Mouse (Mus musculus) limb, embryonic 13.5 days (tissue): Measurements from ENCODE around the gene Cyb5d1. TPM values are rescaled to one million over a fixed set of nuclear protein-coding genes. Genes with fewer than 3 reads are reported as not detected.
"Not testable (repeated sequence)": the region's sequence is repeated elsewhere in the genome, so short reads cannot be mapped to it uniquely, and the experiment has no call there.

Experiments
- ATAC-seq: fragments of 200-750 bp; cut with Nextera tagmentation; 2 replicates; pipeline ENCODE4 v1.8.0; 2017; ENCODE audit warnings: low read depth, moderate number of reproducible peaks, moderate TSS enrichment; ENCODE audit not compliant: low FRiP score
- H3K27ac ChIP-seq: fragments of 300-500 bp; sonication (generic); 2 replicates; pipeline ENCODE4 v1.5.1; 2015; ENCODE audit warnings: inconsistent platforms, mild to moderate bottlenecking, moderate library complexity
- H3K27me3 ChIP-seq: fragments of 300-500 bp; sonication (generic); 2 replicates; pipeline ENCODE4 v1.6.1; 2015; ENCODE audit warnings: mild to moderate bottlenecking, inconsistent platforms
- H3K36me3 ChIP-seq: fragments of 300-500 bp; sonication (generic); 2 replicates; pipeline ENCODE4 v1.6.1; 2015; ENCODE audit warnings: inconsistent platforms, mild to moderate bottlenecking, moderate library complexity
- H3K4me1 ChIP-seq: fragments of 300-500 bp; sonication (generic); 2 replicates; pipeline ENCODE4 v1.6.1; 2015; ENCODE audit warnings: inconsistent platforms
- H3K4me2 ChIP-seq: fragments of 300-500 bp; sonication (generic); replicated peaks from 2 replicates; pipeline ENCODE4 v1.6.1; 2015; ENCODE audit warnings: inconsistent platforms, mild to moderate bottlenecking, moderate library complexity
- H3K4me3 ChIP-seq: fragments of 300-500 bp; sonication (generic); 2 replicates; pipeline ENCODE4 v1.5.1; 2015; ENCODE audit warnings: moderate library complexity, mild to moderate bottlenecking, inconsistent platforms
- H3K9ac ChIP-seq: fragments of 300-500 bp; sonication (generic); 2 replicates; pipeline ENCODE4 v1.6.1; 2015; ENCODE audit warnings: mild to moderate bottlenecking, inconsistent platforms
- H3K9me3 ChIP-seq: fragments of 300-500 bp; sonication (generic); 2 replicates; pipeline ENCODE4 v1.6.1; 2016; ENCODE audit warnings: inconsistent platforms
- WGBS: fragments of 180-500 bp; shearing (Covaris S2); methylation state at CpG from one replicate; pipeline ENCODE4 v1.1.7; 2015; 5-methylcytosine and 5-hydroxymethylcytosine counted together
- polyA plus RNA-seq: library from polyadenylated mRNA; unstranded; fragments of >200 nt; fragmentation: Nextera tagmentation; extraction: Ambion mirVana; gene quantifications from 2 replicates; pipeline ENCODE4 v1.2.1, GENCODE M21; 2015

The Cyb5d1 gene
- 35.6 and 38.1 TPM in 2 replicates for polyA plus RNA-seq

GRCm38 (mm10) chr11:69395235-69395633, at the start of gene Cyb5d1, which contains the start of gene Naa38:
Gene Cyb5d1, minus strand, starts transcription at chr11:69395631.
Gene Naa38, plus strand, starts transcription at chr11:69395487.
- H3K27ac ChIP-seq: peak within 1 kb of the TSS; percentile 96
- not testable (repeated sequence) for H3K27me3 ChIP-seq, H3K9me3 ChIP-seq
- peaks cover 14% of the 10 kb centered on the region for H3K36me3 ChIP-seq
- H3K4me1 ChIP-seq: peaks cover 44% of the 10 kb centered on the region
- H3K4me3 ChIP-seq: peak within 1 kb of the TSS; percentile 66
- peak within 1 kb of the TSS; percentile 85 for H3K9ac ChIP-seq
- ATAC-seq: peak; percentile 71
- WGBS: under 1% methylated on average over 24 of the region's 24 CpGs
- peak within 1 kb of the TSS; percentile 87 for H3K4me2 ChIP-seq

- Histone ChIP-seq H3K4me2 (no peak overlapping the region), H3K27ac (no peak overlapping the region), H3K27me3 (no peaks in the 10 kb centered on the region), H3K4me1 (no peaks in the 10 kb centered on the region), H3K9ac (no peak overlapping the region), H3K9me3 (0 out of 2 replicates have a peak, but pooled peaks cover 6% of the 10 kb centered on the region), H3K4me3 (no peak overlapping the region), H3K36me3 (no peaks in the 10 kb centered on the region)
- ATAC-seq: no peak
- whole genome bisulfite sequencing: 37% methylated on average over 5 of the region's 5 CpGs
Measured at GRCm38 (mm10) chr11:69443328-69443727, 47.9 kb upstream of the Cyb5d1 start.

- H3K4me1 ChIP-seq: peaks cover 5% of the 10 kb centered on the region
- H3K9me3 ChIP-seq: no peaks in the 10 kb centered on the region
- ATAC-seq: no peak
- H3K9ac ChIP-seq: no peak overlapping the region
- no peak overlapping the region for H3K4me2 ChIP-seq
- H3K4me3 ChIP-seq: no peak overlapping the region
- H3K27ac ChIP-seq: no peak overlapping the region
- H3K27me3 ChIP-seq: no peaks in the 10 kb centered on the region
- WGBS: 31% methylated on average over 3 of the region's 3 CpGs
- no peaks in the 10 kb centered on the region for H3K36me3 ChIP-seq
Measured at GRCm38 (mm10) chr11:69437291-69437690, 41.9 kb upstream of the Cyb5d1 start.

- Histone ChIP-seq H3K36me3 (no peaks in the 10 kb centered on the region), H3K9me3 (no peaks in the 10 kb centered on the region), H3K4me1 (peaks cover 19% of the 10 kb centered on the region), H3K27me3 (no peaks in the 10 kb centered on the region), H3K9ac (no peak overlapping the region), H3K4me2 (no peak overlapping the region), H3K4me3 (no peak overlapping the region), H3K27ac (no peak overlapping the region)
- WGBS: 53% methylated on average over 6 of the region's 6 CpGs
- no peak for ATAC-seq
Measured at GRCm38 (mm10) chr11:69433189-69433588, 37.8 kb upstream of the Cyb5d1 start.

- Histone ChIP-seq H3K36me3 (no peaks in the 10 kb centered on the region), H3K27me3 (no peaks in the 10 kb centered on the region), H3K9me3 (no peaks in the 10 kb centered on the region), H3K9ac (no peak overlapping the region), H3K27ac (no peak overlapping the region), H3K4me1 (peaks cover 19% of the 10 kb centered on the region), H3K4me2 (no peak overlapping the region), H3K4me3 (no peak overlapping the region)
- ATAC-seq: 0 out of 2 replicates have a peak, but pooled peaks have one; percentile 12
- WGBS: 65% methylated on average over 11 of the region's 11 CpGs
Measured at GRCm38 (mm10) chr11:69432640-69432982, 37.2 kb upstream of the Cyb5d1 start.

GRCm38 (mm10) chr11:69431829-69432639, 36.6 kb upstream of the Cyb5d1 start:
- Histone ChIP-seq H3K27ac (no peak overlapping the region), H3K27me3 (no peaks in the 10 kb centered on the region), H3K4me2 (peak overlapping the region; percentile 32), H3K9me3 (no peaks in the 10 kb centered on the region), H3K36me3 (no peaks in the 10 kb centered on the region), H3K4me3 (no peak overlapping the region), H3K4me1 (peaks cover 19% of the 10 kb centered on the region), H3K9ac (no peak overlapping the region)
- WGBS: 32% methylated on average over 11 of the region's 11 CpGs
- peak; percentile 70; the same call in 1 of the 2 replicates for ATAC-seq

- no peaks in the 10 kb centered on the region for H3K9me3 ChIP-seq
- ATAC-seq: no peak
- H3K4me1 ChIP-seq: peaks cover 19% of the 10 kb centered on the region
- H3K9ac ChIP-seq: no peak overlapping the region
- 85% methylated on average over 15 of the region's 15 CpGs for WGBS
- H3K36me3 ChIP-seq: no peaks in the 10 kb centered on the region
- H3K4me3 ChIP-seq: no peak overlapping the region
- H3K27ac ChIP-seq: no peak overlapping the region
- H3K27me3 ChIP-seq: 0 out of 2 replicates have a peak, but pooled peaks cover 2% of the 10 kb centered on the region
- no peak overlapping the region for H3K4me2 ChIP-seq
Measured at GRCm38 (mm10) chr11:69430631-69431030, 35.2 kb upstream of the Cyb5d1 start.

GRCm38 (mm10) chr11:69429313-69429712, 33.9 kb upstream of the Cyb5d1 start:
- no peak overlapping the region; the same call in 1 of the 2 replicates for H3K9ac ChIP-seq
- WGBS: 31% methylated on average over 2 of the region's 2 CpGs
- no peak overlapping the region; the same call in 1 of the 2 replicates for H3K27ac ChIP-seq

GRCm38 (mm10) chr11:69428751-69429150, 33.3 kb upstream of the Cyb5d1 start:
- H3K4me2 ChIP-seq: no peak overlapping the region
- H3K4me3 ChIP-seq: no peak overlapping the region
- no peaks in the 10 kb centered on the region for H3K36me3 ChIP-seq
- H3K27ac ChIP-seq: no peak overlapping the region; the same call in 1 of the 2 replicates
- 22% methylated on average over 4 of the region's 4 CpGs for WGBS
- peaks cover 19% of the 10 kb centered on the region for H3K4me1 ChIP-seq
- 0 out of 2 replicates have a peak, but pooled peaks cover 5% of the 10 kb centered on the region for H3K27me3 ChIP-seq
- no peak for ATAC-seq
- H3K9me3 ChIP-seq: no peaks in the 10 kb centered on the region
- H3K9ac ChIP-seq: no peak overlapping the region

More at GRCm38 (mm10) chr11:69429313-69429712, 33.9 kb upstream of the Cyb5d1 start:
- no peak for ATAC-seq
- no peaks in the 10 kb centered on the region for H3K9me3 ChIP-seq
- peak overlapping the region; percentile 4; the same call in 1 of the 2 replicates for H3K4me2 ChIP-seq
- no peaks in the 10 kb centered on the region for H3K36me3 ChIP-seq
- H3K4me3 ChIP-seq: no peak overlapping the region
- H3K4me1 ChIP-seq: peaks cover 19% of the 10 kb centered on the region
- H3K27me3 ChIP-seq: 0 out of 2 replicates have a peak, but pooled peaks cover 2% of the 10 kb centered on the region

GRCm38 (mm10) chr11:69426246-69426645, 30.8 kb upstream of the Cyb5d1 start:
- H3K36me3 ChIP-seq: no peaks in the 10 kb centered on the region
- no peak overlapping the region for H3K4me2 ChIP-seq
- no peaks in the 10 kb centered on the region for H3K9me3 ChIP-seq
- ATAC-seq: no peak
- no peak overlapping the region for H3K27ac ChIP-seq
- peaks cover 18% of the 10 kb centered on the region for H3K4me1 ChIP-seq
- peaks cover 26% of the 10 kb centered on the region for H3K27me3 ChIP-seq
- no peak overlapping the region for H3K4me3 ChIP-seq
- WGBS: 78% methylated on average over 2 of the region's 2 CpGs
- no peak overlapping the region for H3K9ac ChIP-seq

GRCm38 (mm10) chr11:69423885-69424284, 28.5 kb upstream of the Cyb5d1 start:
- H3K4me3 ChIP-seq: no peak overlapping the region
- 75% methylated on average over 6 of the region's 6 CpGs for WGBS

GRCm38 (mm10) chr11:69422842-69423241, 27.4 kb upstream of the Cyb5d1 start:
- Histone ChIP-seq H3K27ac (no peak overlapping the region), H3K9ac (no peak overlapping the region), H3K27me3 (peaks cover 32% of the 10 kb centered on the region), H3K36me3 (no peaks in the 10 kb centered on the region), H3K4me3 (no peak overlapping the region), H3K4me1 (peaks cover 26% of the 10 kb centered on the region), H3K4me2 (no peak overlapping the region), H3K9me3 (no peaks in the 10 kb centered on the region)
- WGBS: 89% methylated on average over 10 of the region's 10 CpGs
- no peak for ATAC-seq

More at GRCm38 (mm10) chr11:69423885-69424284, 28.5 kb upstream of the Cyb5d1 start:
- H3K9ac ChIP-seq: no peak overlapping the region
- no peaks in the 10 kb centered on the region for H3K36me3 ChIP-seq
- peaks cover 32% of the 10 kb centered on the region for H3K27me3 ChIP-seq
- peaks cover 31% of the 10 kb centered on the region for H3K4me1 ChIP-seq
- H3K4me2 ChIP-seq: no peak overlapping the region
- ATAC-seq: no peak
- H3K9me3 ChIP-seq: no peaks in the 10 kb centered on the region
- no peak overlapping the region for H3K27ac ChIP-seq
